Mouse (Mus musculus) cortical plate, adult 2 months (tissue): Measurements from ENCODE around the gene Nr4a3. TPM values are rescaled to one million over a fixed set of nuclear protein-coding genes. Genes with fewer than 3 reads are reported as not detected.

Source experiments
- H3K27ac ChIP-seq: fragments of 200-500 bp; 2 replicates; pipeline ENCODE4 v1.5.1; 2012; ENCODE audit warnings: low read length, control low read depth, inconsistent platforms; ENCODE audit not compliant: insufficient read depth
- H3K4me1 ChIP-seq: fragments of 200-500 bp; 2 replicates; pipeline ENCODE4 v1.6.1; 2011; ENCODE audit warnings: low read length; ENCODE audit not compliant: control insufficient read depth, insufficient read depth
- H3K4me3 ChIP-seq: fragments of 200-500 bp; 2 replicates; pipeline ENCODE4 v1.5.1; 2011; ENCODE audit warnings: mild to moderate bottlenecking, low read length, control low read depth; ENCODE audit not compliant: insufficient read depth
- CTCF ChIP-seq: fragments of 200-500 bp; IDR thresholded peaks from 2 replicates; pipeline ENCODE4 v1.5.1; 2011; ENCODE audit warnings: mild to moderate bottlenecking, control low read depth, low read length; ENCODE audit not compliant: insufficient read depth; ENCODE audit errors: extremely low read depth
- POLR2A ChIP-seq: fragments of 200-500 bp; IDR thresholded peaks from 2 replicates; pipeline ENCODE4 v1.6.1; 2011; ENCODE audit warnings: mild to moderate bottlenecking, low read length, control low read depth; ENCODE audit not compliant: insufficient read depth; ENCODE audit errors: extremely low read depth
- polyA plus RNA-seq: library from polyadenylated mRNA; depleted of rRNA; stranded (reverse); fragments of >200 nt; gene quantifications from 2 replicates; pipeline ENCODE4 v1.2.3, GENCODE M21; 2012

Nr4a3 gene
- polyA plus RNA-seq, 1 experiment = 12.0 TPM

DNA sequence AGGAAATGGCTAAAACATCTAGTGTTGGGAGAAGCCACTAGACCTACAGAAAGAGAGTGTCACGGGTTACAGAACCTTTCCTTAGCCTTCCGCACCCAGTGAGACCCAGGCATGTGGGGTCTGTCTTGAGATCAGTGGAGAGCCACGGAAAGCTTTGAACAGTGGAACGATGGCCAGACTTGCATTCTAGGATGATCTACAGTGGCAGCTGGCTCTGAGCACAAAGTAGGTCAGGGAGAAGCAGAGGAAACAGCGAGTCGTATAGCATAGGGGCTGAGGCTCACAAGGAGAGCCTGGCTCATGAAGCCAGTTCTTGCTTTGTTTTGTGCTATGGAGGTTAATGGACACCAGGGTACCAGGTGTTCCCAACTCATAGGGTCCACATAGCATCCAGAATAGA is 28.4 kb downstream of the Nr4a3 start:
- TF ChIP-seq CTCF = no peak
- TF ChIP-seq POLR2A = no peak
- H3K4me3 ChIP-seq = no peak overlapping the region
- H3K27ac ChIP-seq = no peak overlapping the region
- H3K4me1 ChIP-seq = peaks cover 1% of the 10 kb centered on the region; the same call in 1 of the 2 replicates

DNA sequence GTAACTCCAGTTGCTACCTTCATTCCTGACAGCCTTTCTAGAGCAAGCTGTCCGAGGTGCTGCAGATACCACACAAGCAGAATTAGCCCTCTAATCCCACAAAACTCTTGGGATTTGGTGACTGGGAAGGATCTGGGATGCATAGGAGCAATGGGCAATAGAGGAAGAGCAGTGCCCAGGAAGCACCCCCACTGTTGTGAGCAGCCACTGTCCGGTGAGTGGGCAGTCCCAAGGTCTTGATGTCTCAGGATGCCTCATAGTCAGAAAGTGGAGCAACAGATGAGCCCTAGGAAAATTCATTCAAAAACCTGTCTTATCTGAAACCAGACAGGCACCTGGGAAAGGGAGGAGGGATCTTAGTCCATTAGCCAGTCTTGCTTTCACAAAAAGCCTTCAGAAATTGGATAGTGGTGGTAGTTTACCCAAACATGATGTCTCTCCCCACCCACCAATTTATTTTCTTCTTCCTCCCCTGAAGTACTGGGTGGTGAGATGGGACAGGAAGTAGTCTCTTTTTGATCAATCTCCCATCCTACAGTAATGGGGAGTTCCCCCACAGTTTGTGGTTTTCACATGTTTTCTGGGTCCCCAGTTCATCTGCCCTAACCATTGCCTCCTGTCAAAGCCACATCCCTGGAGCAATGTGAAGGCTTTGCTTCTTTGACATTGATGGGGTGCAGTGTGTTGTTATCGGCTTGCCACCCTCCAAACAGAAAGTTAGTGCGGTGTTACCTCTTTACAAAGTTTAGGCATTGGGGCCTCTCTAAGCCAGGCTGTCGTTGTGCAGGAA is 29.7 kb downstream of the Nr4a3 start:
- H3K27ac ChIP-seq = no peak overlapping the region
- H3K4me3 ChIP-seq = no peak overlapping the region
- TF ChIP-seq POLR2A (no peak), CTCF (no peak)
- H3K4me1 ChIP-seq = peaks cover 1% of the 10 kb centered on the region; the same call in 1 of the 2 replicates

DNA sequence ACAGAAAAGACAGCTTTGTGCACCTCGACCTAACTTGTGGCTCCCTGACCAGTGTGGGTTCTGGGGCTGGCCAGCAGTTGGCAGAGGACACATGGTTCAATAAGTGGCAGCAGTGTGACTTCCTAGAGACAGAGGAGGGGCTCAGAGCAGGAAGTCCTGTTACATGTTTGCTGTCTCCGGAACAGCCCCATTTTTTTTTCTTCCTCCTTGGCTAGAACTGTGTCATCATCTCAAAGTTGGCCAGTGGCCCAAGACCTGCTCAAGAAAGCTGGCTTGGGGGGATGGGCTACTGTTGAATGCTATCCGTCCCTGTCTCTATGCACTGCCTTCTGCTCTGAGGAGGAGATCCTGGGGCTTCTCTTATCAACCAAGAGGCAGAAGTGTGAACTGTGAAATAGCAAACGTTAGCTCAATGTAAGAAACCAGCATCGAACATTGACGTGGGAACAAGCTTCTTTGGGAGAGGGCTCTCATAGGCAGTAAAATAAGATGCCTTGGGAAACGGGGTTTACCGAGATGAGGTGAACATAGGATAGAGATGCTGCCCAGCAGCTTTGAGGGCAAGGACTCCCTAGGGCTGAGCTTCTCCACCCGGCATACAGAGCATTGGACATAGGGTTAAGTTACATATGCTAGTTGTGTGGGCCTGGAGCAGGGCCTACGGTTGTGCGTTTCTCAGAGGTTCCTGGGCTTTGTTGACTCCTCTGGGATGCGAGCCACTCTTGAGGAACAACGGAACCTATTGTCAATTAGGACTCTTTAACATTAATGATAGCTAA is 31.9 kb downstream of the Nr4a3 start:
- Histone ChIP-seq H3K4me1 (peaks cover 1% of the 10 kb centered on the region; the same call in 1 of the 2 replicates), H3K4me3 (no peak overlapping the region), H3K27ac (no peak overlapping the region)
- TF ChIP-seq CTCF (no peak), POLR2A (no peak)

DNA sequence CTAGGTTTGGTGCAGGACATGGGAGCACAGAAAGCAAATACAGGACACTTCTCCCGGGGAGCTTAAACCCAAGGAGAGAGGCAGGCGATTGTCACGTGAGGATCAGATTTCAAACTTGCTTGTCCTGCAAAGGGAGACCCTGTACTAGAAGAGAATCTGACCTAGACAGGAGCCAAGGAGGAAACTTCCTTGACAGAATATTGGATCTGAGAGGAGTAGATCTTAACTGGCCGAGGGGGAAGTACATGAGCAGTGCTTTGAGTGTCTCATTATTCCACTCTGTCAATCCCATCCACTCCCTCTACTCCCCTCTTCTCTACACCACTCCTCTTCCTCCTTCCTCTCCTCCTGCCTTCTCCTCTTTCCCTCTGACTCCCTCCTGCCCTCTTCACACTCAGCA is 33.3 kb downstream of the Nr4a3 start:
- H3K27ac ChIP-seq = no peak overlapping the region
- TF ChIP-seq CTCF (no peak), POLR2A (no peak)
- H3K4me1 ChIP-seq = peaks cover 1% of the 10 kb centered on the region; the same call in 1 of the 2 replicates
- no peak overlapping the region for H3K4me3 ChIP-seq

DNA sequence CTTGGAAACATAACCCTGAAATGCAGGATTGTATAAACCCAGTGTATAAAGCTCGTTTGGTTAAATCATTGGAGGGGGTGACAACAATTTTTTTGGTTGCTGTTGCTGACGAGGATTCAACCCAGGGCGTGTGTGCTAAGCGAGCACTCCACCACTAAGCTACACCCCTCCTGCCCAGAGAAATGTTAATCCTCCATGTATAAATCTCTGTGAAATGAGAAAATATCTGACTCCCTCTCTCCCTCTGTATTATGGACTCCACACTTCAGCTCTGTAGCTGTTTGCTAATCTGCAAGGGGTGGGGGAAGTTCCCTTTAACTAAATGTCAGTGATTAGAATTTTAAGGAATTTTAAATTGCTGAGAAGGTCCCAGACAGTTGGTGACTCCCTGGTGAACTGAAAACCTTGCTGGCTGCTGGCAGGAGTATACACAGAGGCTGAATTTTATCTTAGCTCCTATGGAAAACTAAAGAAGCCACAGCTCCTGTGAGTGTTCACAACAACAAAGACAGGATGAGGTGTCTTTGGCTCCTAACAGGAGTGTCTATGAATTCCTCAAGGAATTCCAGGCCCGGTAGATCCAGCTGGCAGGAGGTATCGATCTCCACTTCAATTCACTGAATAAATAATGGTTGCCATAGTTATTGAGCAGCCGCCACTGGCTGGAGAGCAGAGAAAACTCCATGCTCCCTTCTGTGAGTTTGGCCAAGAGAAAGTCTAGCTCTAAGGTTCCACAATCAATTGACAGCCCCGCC is 34.5 kb downstream of the Nr4a3 start:
- TF ChIP-seq POLR2A = no peak
- no peak for TF ChIP-seq CTCF
- no peak overlapping the region for H3K27ac ChIP-seq
- peaks cover 1% of the 10 kb centered on the region; the same call in 1 of the 2 replicates for H3K4me1 ChIP-seq
- H3K4me3 ChIP-seq = no peak overlapping the region

- Histone ChIP-seq H3K4me3 (no peak overlapping the region), H3K27ac (no peak overlapping the region), H3K4me1 (no peaks in the 10 kb centered on the region; the same call in 1 of the 2 replicates)
- no peak for TF ChIP-seq CTCF
- no peak for TF ChIP-seq POLR2A
Observed at GRCm38 (mm10) chr4:48083452-48083851, 38.5 kb downstream of the Nr4a3 start.

DNA sequence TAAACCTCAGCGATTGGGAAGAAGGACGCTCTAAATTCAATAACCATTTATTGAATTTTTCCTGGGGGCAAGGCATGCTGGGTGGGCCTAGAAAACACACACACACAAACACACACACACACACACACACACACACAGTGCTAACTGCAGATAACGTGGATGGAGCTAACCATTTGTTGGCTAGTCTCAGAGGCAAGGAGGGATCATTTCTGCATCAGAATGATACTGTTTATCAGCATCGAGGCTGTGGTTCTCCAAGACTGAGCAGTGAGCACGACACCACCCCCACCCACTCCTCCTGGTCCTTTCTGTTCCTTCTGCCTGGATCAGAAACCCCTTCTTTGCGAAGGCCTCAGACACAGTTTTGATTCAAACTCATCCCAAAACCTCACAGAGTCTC is 41.7 kb downstream of the Nr4a3 start:
- no peak overlapping the region for H3K27ac ChIP-seq
- H3K4me3 ChIP-seq = no peak overlapping the region
- TF ChIP-seq POLR2A = no peak
- no peak for TF ChIP-seq CTCF
- no peaks in the 10 kb centered on the region for H3K4me1 ChIP-seq

DNA sequence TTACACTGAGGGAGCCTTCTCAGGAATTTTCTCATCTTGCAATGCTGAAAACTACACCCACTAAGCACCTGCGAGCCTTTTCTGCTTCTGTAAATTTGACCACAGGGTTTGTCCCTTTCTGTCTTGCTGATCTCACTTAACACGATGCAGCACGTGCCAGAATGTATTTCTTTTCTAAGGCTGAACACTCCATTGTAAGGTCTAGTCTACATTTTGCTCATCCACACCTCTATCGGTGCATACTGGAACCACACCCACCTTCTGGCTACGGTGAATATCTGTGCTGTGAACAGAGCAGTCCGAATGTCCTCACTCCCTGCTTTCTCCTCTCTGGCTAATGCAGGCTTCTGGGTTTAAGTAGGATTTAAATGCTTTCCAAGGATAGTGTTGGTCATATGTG is 42.5 kb downstream of the Nr4a3 start:
- H3K4me1 ChIP-seq = no peaks in the 10 kb centered on the region
- H3K27ac ChIP-seq = no peak overlapping the region
- TF ChIP-seq POLR2A (no peak), CTCF (no peak)
- H3K4me3 ChIP-seq = no peak overlapping the region

DNA sequence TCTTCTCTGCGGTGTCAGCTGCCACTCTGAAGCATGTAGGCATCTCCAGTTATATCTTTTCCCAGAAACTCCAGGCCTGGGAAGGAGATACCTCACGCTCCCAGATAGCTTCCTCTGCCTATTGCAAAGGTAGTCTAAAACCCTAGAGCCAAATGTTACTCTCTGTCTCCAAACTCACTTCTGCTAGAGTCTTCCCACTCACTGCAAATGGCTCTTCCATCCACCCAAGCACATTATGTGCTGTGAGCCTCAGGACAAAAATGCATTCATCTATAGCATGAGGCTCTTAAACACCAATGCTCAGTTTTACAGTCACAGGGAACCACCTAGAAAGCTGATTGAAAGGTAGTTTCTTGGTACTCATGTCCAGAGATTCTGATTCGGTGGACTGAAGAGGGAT is 48.3 kb downstream of the Nr4a3 start:
- no peak overlapping the region for H3K27ac ChIP-seq
- TF ChIP-seq CTCF (no peak), POLR2A (no peak)
- no peaks in the 10 kb centered on the region for H3K4me1 ChIP-seq
- H3K4me3 ChIP-seq = no peak overlapping the region
